Mouse (Mus musculus) midbrain, embryonic 15.5 days (tissue): ENCODE results near the gene Pes1. TPM values are rescaled to one million over a fixed set of nuclear protein-coding genes. Genes with fewer than 3 reads are reported as not detected.
"Not testable (repeated sequence)": the region's sequence is repeated elsewhere in the genome, so short reads cannot be mapped to it uniquely, and the experiment has no call there.

Source experiments
- ATAC-seq: fragments of 200-750 bp; cut with Nextera tagmentation; replicated peaks from 2 replicates; pipeline ENCODE4 v1.8.0; 2017; ENCODE audit warnings: moderate TSS enrichment
- H3K27ac ChIP-seq: fragments of 300-500 bp; sonication (generic); 2 replicates; pipeline ENCODE4 v1.5.1; 2015; ENCODE audit warnings: mild to moderate bottlenecking, inconsistent platforms
- H3K27me3 ChIP-seq: fragments of 300-500 bp; sonication (generic); replicated peaks from 2 replicates; pipeline ENCODE4 v1.6.1; 2015; ENCODE audit warnings: inconsistent platforms
- H3K36me3 ChIP-seq: fragments of 300-500 bp; sonication (generic); replicated peaks from 2 replicates; pipeline ENCODE4 v1.6.1; 2015; ENCODE audit warnings: inconsistent platforms
- H3K4me1 ChIP-seq: fragments of 300-500 bp; sonication (generic); 2 replicates; pipeline ENCODE4 v1.6.1; 2015; ENCODE audit warnings: inconsistent platforms
- H3K4me2 ChIP-seq: fragments of 300-500 bp; sonication (generic); 2 replicates; pipeline ENCODE4 v1.6.1; 2015; ENCODE audit warnings: inconsistent platforms, mild to moderate bottlenecking, moderate library complexity
- H3K4me3 ChIP-seq: fragments of 300-500 bp; sonication (generic); 2 replicates; pipeline ENCODE4 v1.5.1; 2015; ENCODE audit warnings: mild to moderate bottlenecking, inconsistent platforms
- H3K9ac ChIP-seq: fragments of 300-500 bp; sonication (generic); 2 replicates; pipeline ENCODE4 v1.6.1; 2015; ENCODE audit warnings: mild to moderate bottlenecking, inconsistent platforms
- H3K9me3 ChIP-seq: fragments of 300-500 bp; sonication (generic); 2 replicates; pipeline ENCODE4 v1.6.1; 2016; ENCODE audit warnings: inconsistent platforms
- WGBS: fragments of 180-500 bp; shearing (Covaris S2); methylation state at CpG from one replicate; pipeline ENCODE4 v1.1.7; 2015; ENCODE audit warnings: mixed read lengths; 5-methylcytosine and 5-hydroxymethylcytosine counted together
- polyA plus RNA-seq: library from polyadenylated mRNA; unstranded; fragments of >200 nt; fragmentation: Nextera tagmentation; extraction: Ambion mirVana; gene quantifications from 2 replicates; pipeline ENCODE4 v1.2.1, GENCODE M21; 2015

Pes1 gene
- polyA plus RNA-seq, 1 experiment from 2014 or later, result 60.1 TPM

- Histone ChIP-seq H3K4me1 (peaks cover 11% of the 10 kb centered on the region; the same call in 1 of the 2 replicates), H3K27ac (no peak overlapping the region), H3K9ac (no peak overlapping the region), H3K27me3 (peaks cover 31% of the 10 kb centered on the region), H3K4me2 (no peak overlapping the region), H3K36me3 (no peaks in the 10 kb centered on the region), H3K9me3 (no peaks in the 10 kb centered on the region), H3K4me3 (no peak overlapping the region)
- ATAC-seq, result no peak
- whole genome bisulfite sequencing, result 86% methylated on average over 6 of the region's 6 CpGs
Observed at GRCm38 (mm10) chr11:3993914-3994313, 30.1 kb downstream of the Pes1 start.

GRCm38 (mm10) chr11:3995511-3995910, 31.7 kb downstream of the Pes1 start:
- ATAC-seq, result no peak
- H3K36me3 ChIP-seq, result no peaks in the 10 kb centered on the region
- H3K27me3 ChIP-seq, result peaks cover 44% of the 10 kb centered on the region
- no peak overlapping the region for H3K4me3 ChIP-seq
- H3K4me1 ChIP-seq, result peaks cover 11% of the 10 kb centered on the region; the same call in 1 of the 2 replicates
- no peak overlapping the region for H3K4me2 ChIP-seq
- H3K27ac ChIP-seq, result no peak overlapping the region
- no peaks in the 10 kb centered on the region for H3K9me3 ChIP-seq
- H3K9ac ChIP-seq, result no peak overlapping the region
- WGBS, result 83% methylated on average over 5 of the region's 5 CpGs

GRCm38 (mm10) chr11:3996840-3997239, 33.1 kb downstream of the Pes1 start:
- WGBS, result 91% methylated on average over 3 of the region's 3 CpGs
- Histone ChIP-seq H3K4me3 (no peak overlapping the region), H3K36me3 (no peaks in the 10 kb centered on the region), H3K4me2 (no peak overlapping the region), H3K9me3 (no peaks in the 10 kb centered on the region), H3K4me1 (peaks cover 11% of the 10 kb centered on the region; the same call in 1 of the 2 replicates), H3K27me3 (peaks cover 53% of the 10 kb centered on the region), H3K27ac (no peak overlapping the region), H3K9ac (no peak overlapping the region)
- ATAC-seq, result no peak

- 0 out of 2 replicates have a peak overlapping the region, but pooled peaks have one; percentile 9 for H3K9ac ChIP-seq
- 8% methylated on average over 66 of the region's 66 CpGs for WGBS
- peaks cover 53% of the 10 kb centered on the region for H3K27me3 ChIP-seq
Observed at GRCm38 (mm10) chr11:3997978-3998720, 34.4 kb downstream of the Pes1 start.

GRCm38 (mm10) chr11:3999547-3999946, 35.8 kb downstream of the Pes1 start:
- no peak overlapping the region for H3K4me3 ChIP-seq
- no peaks in the 10 kb centered on the region for H3K36me3 ChIP-seq
- ATAC-seq, result no peak
- H3K9ac ChIP-seq, result no peak overlapping the region
- H3K27me3 ChIP-seq, result peaks cover 53% of the 10 kb centered on the region
- no peak overlapping the region for H3K4me2 ChIP-seq
- no peak overlapping the region for H3K27ac ChIP-seq
- peaks cover 11% of the 10 kb centered on the region; the same call in 1 of the 2 replicates for H3K4me1 ChIP-seq
- WGBS, result 79% methylated on average over 5 of the region's 5 CpGs
- no peaks in the 10 kb centered on the region for H3K9me3 ChIP-seq

More at GRCm38 (mm10) chr11:3997978-3998720, 34.4 kb downstream of the Pes1 start:
- Histone ChIP-seq H3K4me2 (peak overlapping the region; percentile 39), H3K36me3 (no peaks in the 10 kb centered on the region), H3K4me3 (peak overlapping the region; percentile 20), H3K4me1 (peaks cover 11% of the 10 kb centered on the region; the same call in 1 of the 2 replicates), H3K9me3 (no peaks in the 10 kb centered on the region), H3K27ac (no peak overlapping the region)
- no peak for ATAC-seq

GRCm38 (mm10) chr11:4001603-4002002, 37.8 kb downstream of the Pes1 start:
- Histone ChIP-seq H3K9ac (no peak overlapping the region), H3K27me3 (peaks cover 45% of the 10 kb centered on the region), H3K4me1 (peaks cover 11% of the 10 kb centered on the region; the same call in 1 of the 2 replicates), H3K9me3 (no peaks in the 10 kb centered on the region), H3K4me2 (no peak overlapping the region), H3K4me3 (no peak overlapping the region), H3K36me3 (no peaks in the 10 kb centered on the region), H3K27ac (no peak overlapping the region)
- 9% methylated on average over 5 of the region's 5 CpGs for WGBS
- no peak for ATAC-seq

- no peaks in the 10 kb centered on the region for H3K4me1 ChIP-seq
- H3K9me3 ChIP-seq, result no peaks in the 10 kb centered on the region
- no peak overlapping the region for H3K4me2 ChIP-seq
- H3K9ac ChIP-seq, result no peak overlapping the region
- H3K36me3 ChIP-seq, result no peaks in the 10 kb centered on the region
- no peak overlapping the region for H3K4me3 ChIP-seq
- ATAC-seq, result no peak
- 76% methylated on average over 5 of the region's 5 CpGs for whole genome bisulfite sequencing
- no peak overlapping the region for H3K27ac ChIP-seq
- H3K27me3 ChIP-seq, result peaks cover 10% of the 10 kb centered on the region; the same call in 1 of the 2 replicates
Observed at GRCm38 (mm10) chr11:4005220-4005805, 41.5 kb downstream of the Pes1 start.

GRCm38 (mm10) chr11:4006462-4006861, 42.7 kb downstream of the Pes1 start:
- no peak for ATAC-seq
- Histone ChIP-seq H3K9ac (no peak overlapping the region), H3K27ac (no peak overlapping the region), H3K4me3 (no peak overlapping the region), H3K36me3 (no peaks in the 10 kb centered on the region), H3K4me2 (no peak overlapping the region), H3K27me3 (0 out of 2 replicates have a peak, but pooled peaks cover 2% of the 10 kb centered on the region), H3K9me3 (no peaks in the 10 kb centered on the region), H3K4me1 (no peaks in the 10 kb centered on the region)
- 90% methylated on average over 3 of the region's 3 CpGs for WGBS

GRCm38 (mm10) chr11:4012616-4013015, 48.8 kb downstream of the Pes1 start:
- Histone ChIP-seq H3K27me3 (no peaks in the 10 kb centered on the region), H3K4me1 (no peaks in the 10 kb centered on the region), H3K36me3 (no peaks in the 10 kb centered on the region), H3K27ac (no peak overlapping the region), H3K9ac (no peak overlapping the region), H3K4me2 (no peak overlapping the region), H3K4me3 (no peak overlapping the region), H3K9me3 (no peaks in the 10 kb centered on the region; the same call in 1 of the 2 replicates)
- WGBS, result 24% methylated on average over 1 of the region's 1 CpGs
- no peak for ATAC-seq

GRCm38 (mm10) chr11:4015796-4016195, 52.0 kb downstream of the Pes1 start:
- H3K4me1 ChIP-seq, H3K9ac ChIP-seq, H3K9me3 ChIP-seq, H3K36me3 ChIP-seq, H3K27ac ChIP-seq, ATAC-seq, H3K4me3 ChIP-seq, H3K4me2 ChIP-seq, H3K27me3 ChIP-seq: not testable (repeated sequence)
- 93% methylated on average over 14 of the region's 14 CpGs for WGBS

GRCm38 (mm10) chr11:4022111-4022510, 58.3 kb downstream of the Pes1 start:
- not testable (repeated sequence) for H3K27me3 ChIP-seq, H3K9me3 ChIP-seq, H3K27ac ChIP-seq, H3K9ac ChIP-seq, H3K36me3 ChIP-seq, H3K4me1 ChIP-seq, ATAC-seq, H3K4me3 ChIP-seq, H3K4me2 ChIP-seq
- WGBS, result 94% methylated on average over 13 of the region's 13 CpGs

GRCm38 (mm10) chr11:4023321-4023720, 59.5 kb downstream of the Pes1 start:
- Histone ChIP-seq H3K9me3 (no peaks in the 10 kb centered on the region), H3K9ac (no peak overlapping the region), H3K4me2 (no peak overlapping the region), H3K4me1 (no peaks in the 10 kb centered on the region), H3K27ac (no peak overlapping the region), H3K4me3 (no peak overlapping the region), H3K27me3 (no peaks in the 10 kb centered on the region), H3K36me3 (no peaks in the 10 kb centered on the region)
- 70% methylated on average over 2 of the region's 2 CpGs for WGBS
- no peak for ATAC-seq
